Mouse (Mus musculus) colon, adult 2 months (tissue): ENCODE data around the gene Ndrg2. TPM values are rescaled to one million over a fixed set of nuclear protein-coding genes. Genes with fewer than 3 reads are reported as not detected.

Experiments used
- polyA plus RNA-seq: library from polyadenylated mRNA; depleted of rRNA; stranded (reverse); fragments of >200 nt; gene quantifications from 2 replicates; pipeline ENCODE4 v1.2.3, GENCODE M21; 2012; rRNA removed

The Ndrg2 gene
- 357 and 436 TPM in 2 replicates for polyA plus RNA-seq

GRCm38 (mm10) chr14:51913960-51914762 lies at the start of gene Ndrg2:
TSS of gene Ndrg2 (minus strand) at chr14:51914158.

GRCm38 (mm10) chr14:51922571-51922865 lies 8.6 kb upstream of the Ndrg2 start, which contains the start of gene Rnase13:
TSS of gene Rnase13 (minus strand) at chr14:51922773.

GRCm38 (mm10) chr14:51918125-51918524 lies 4.2 kb upstream of the Ndrg2 start, which contains the start of gene Tppp2:
TSS of gene Tppp2 (plus strand) at chr14:51918425.

GRCm38 (mm10) chr14:51892191-51892939 lies 21.6 kb downstream of the Ndrg2 start, which contains the start of gene Slc39a2:
TSS of gene Slc39a2 (plus strand) at chr14:51892889.

GRCm38 (mm10) chr14:51884598-51885331 lies 29.2 kb downstream of the Ndrg2 start, which contains the start of gene Mettl17:
TSS of gene Mettl17 (plus strand) at chr14:51884842.

Other genes starting within 250 kb of the Ndrg2 start
- not detected in 2 replicates for gene Gm17079, start 218.7 kb downstream of the Ndrg2 start, polyA plus RNA-seq
- gene Gm5800, start 197.0 kb downstream of the Ndrg2 start, polyA plus RNA-seq: not detected in 2 replicates
- 9.3 and 44.7 TPM in 2 replicates for gene Ang4, start 140.6 kb downstream of the Ndrg2 start, polyA plus RNA-seq
- gene AY358078, start 114.1 kb downstream of the Ndrg2 start, polyA plus RNA-seq: not detected in 2 replicates
- gene Ear6, start 60.5 kb downstream of the Ndrg2 start, polyA plus RNA-seq: not detected in 2 replicates
- gene Mettl17, start 29.3 kb downstream of the Ndrg2 start, polyA plus RNA-seq: 32.3 and 33.9 TPM in 2 replicates
- 0.81 and 1.2 TPM in 2 replicates for gene Slc39a2, start 21.3 kb downstream of the Ndrg2 start, polyA plus RNA-seq
- not detected in 2 replicates for gene Tppp2, start 4.3 kb upstream of the Ndrg2 start, polyA plus RNA-seq
- not detected in 2 replicates for gene Rnase13, start 8.6 kb upstream of the Ndrg2 start, polyA plus RNA-seq
- gene Arhgef40, start 70.6 kb upstream of the Ndrg2 start, polyA plus RNA-seq: 60.1 and 67.2 TPM in 2 replicates
- gene Tmem253, start 101.5 kb upstream of the Ndrg2 start, polyA plus RNA-seq: 22.6 and 24.3 TPM in 2 replicates
- 109 and 111 TPM in 2 replicates for gene Zfp219, start 106.6 kb upstream of the Ndrg2 start, polyA plus RNA-seq
- not detected in 2 replicates for gene Olfr221, start 128.3 kb upstream of the Ndrg2 start, polyA plus RNA-seq
- 34.3 and 44.8 TPM in 2 replicates for gene Hnrnpc, start 189.9 kb upstream of the Ndrg2 start, polyA plus RNA-seq
- 0.65 and 4.2 TPM in 2 replicates for gene Rpgrip1, start 196.5 kb upstream of the Ndrg2 start, polyA plus RNA-seq